Mouse (Mus musculus): Measurements from ENCODE around the gene Sept9.
A peak's percentile ranks its signal among the peaks of the same experiment; 100 is the strongest.

Sept9 gene

GRCm38 (mm10) chr11:117344339-117345021 lies 145.0 kb downstream of the Sept9 start:
- ATAC-seq (ENCODE audit: low TSS enrichment): no peak

GRCm38 (mm10) chr11:117345022-117345765 lies 145.7 kb downstream of the Sept9 start:
- no peak for ATAC-seq (ENCODE audit: low TSS enrichment)

GRCm38 (mm10) chr11:117347256-117347655 lies 147.8 kb downstream of the Sept9 start:
- no peak for ATAC-seq (ENCODE audit: low TSS enrichment)

GRCm38 (mm10) chr11:117348429-117349103 lies 149.1 kb downstream of the Sept9 start:
- ATAC-seq (ENCODE audit: low TSS enrichment): 0 out of 2 replicates have a peak, but pooled peaks have one; percentile 11

- ATAC-seq (ENCODE audit: low TSS enrichment): no peak
These were observed 150.2 kb downstream of the Sept9 start for GRCm38 (mm10) chr11:117349429-117350363.

- ATAC-seq (ENCODE audit: low TSS enrichment): no peak
These were observed 151.2 kb downstream of the Sept9 start for GRCm38 (mm10) chr11:117350462-117351222.

GRCm38 (mm10) chr11:117353126-117353525 lies 153.7 kb downstream of the Sept9 start:
- ATAC-seq (ENCODE audit: low TSS enrichment): no peak

- ATAC-seq (ENCODE audit: low TSS enrichment): no peak
These were observed 154.6 kb downstream of the Sept9 start for GRCm38 (mm10) chr11:117354107-117354506.

- ATAC-seq (ENCODE audit: low TSS enrichment): no peak
These were observed 157.5 kb downstream of the Sept9 start for GRCm38 (mm10) chr11:117356937-117357336.

GRCm38 (mm10) chr11:117357916-117358639 lies 158.6 kb downstream of the Sept9 start:
- ATAC-seq (ENCODE audit: low TSS enrichment): peak; percentile 85

GRCm38 (mm10) chr11:117359161-117359560 lies 159.7 kb downstream of the Sept9 start:
- no peak for ATAC-seq (ENCODE audit: low TSS enrichment)

GRCm38 (mm10) chr11:117359870-117360269 lies 160.4 kb downstream of the Sept9 start:
- 0 out of 2 replicates have a peak, but pooled peaks have one; percentile 31 for ATAC-seq (ENCODE audit: low TSS enrichment)

GRCm38 (mm10) chr11:117360561-117360960 lies 161.1 kb downstream of the Sept9 start:
- no peak for ATAC-seq (ENCODE audit: low TSS enrichment)

- ATAC-seq (ENCODE audit: low TSS enrichment): no peak
These were observed 162.8 kb downstream of the Sept9 start for GRCm38 (mm10) chr11:117362307-117362706.

GRCm38 (mm10) chr11:117363918-117364317 lies 164.5 kb downstream of the Sept9 start:
- no peak for ATAC-seq (ENCODE audit: low TSS enrichment)

- peak; percentile 45; the same call in 1 of the 2 replicates for ATAC-seq (ENCODE audit: low TSS enrichment)
These were observed 167.0 kb downstream of the Sept9 start for GRCm38 (mm10) chr11:117366426-117366825.

GRCm38 (mm10) chr11:117366861-117367357 lies 167.4 kb downstream of the Sept9 start:
- ATAC-seq (ENCODE audit: low TSS enrichment): no peak

- ATAC-seq (ENCODE audit: low TSS enrichment): no peak
These were observed 168.5 kb downstream of the Sept9 start for GRCm38 (mm10) chr11:117367937-117368336.

GRCm38 (mm10) chr11:117369347-117369746 lies 169.9 kb downstream of the Sept9 start:
- peak; percentile 56; the same call in 1 of the 2 replicates for ATAC-seq (ENCODE audit: low TSS enrichment)

All from frontal cortex, adult (tissue).